Mouse (Mus musculus) G1E (cell line): ENCODE results near the gene Plxnc1. TPM values are rescaled to one million over a fixed set of nuclear protein-coding genes. Genes with fewer than 3 reads are reported as not detected.

ENCODE experiments used
- ATAC-seq: 2 replicates; pipeline ENCODE4 v1.8.0; 2016; ENCODE audit warnings: mild to moderate bottlenecking; ENCODE audit not compliant: insufficient number of reproducible peaks, poor library complexity, low FRiP score, severe bottlenecking; ENCODE audit errors: extremely low read depth
- DNase-seq: peaks from one replicate; pipeline ENCODE4 v3.0.0; 2012; ENCODE audit warnings: low spot score
- H3K27me3 ChIP-seq: 2 replicates; pipeline ENCODE4 v1.6.1; 2012; ENCODE audit warnings: mild to moderate bottlenecking, low read length, inconsistent platforms; ENCODE audit not compliant: insufficient read depth
- H3K36me3 ChIP-seq: replicated peaks from 2 replicates; pipeline ENCODE3; 2012; ENCODE audit warnings: mild to moderate bottlenecking, inconsistent platforms
- H3K4me1 ChIP-seq: 2 replicates; pipeline ENCODE4 v1.6.1; 2012; ENCODE audit warnings: low read depth, low read length, inconsistent platforms, mixed read lengths; ENCODE audit not compliant: insufficient read depth
- H3K4me3 ChIP-seq: 2 replicates; pipeline ENCODE4 v1.5.1; 2012; ENCODE audit warnings: low read depth, mild to moderate bottlenecking, inconsistent platforms, low read length, moderate library complexity, mixed read lengths
- H3K9me3 ChIP-seq: replicated peaks from 2 replicates; pipeline ENCODE4 v1.6.1; 2012; ENCODE audit warnings: inconsistent platforms
- CTCF ChIP-seq: IDR thresholded peaks from 2 replicates; pipeline ENCODE4 v1.5.1; 2012; ENCODE audit warnings: low read depth, low read length, inconsistent platforms, mixed read lengths
- GATA1 ChIP-seq: IDR thresholded peaks from 2 replicates; pipeline ENCODE4 v1.6.1; 2012; ENCODE audit warnings: borderline replicate concordance, low read length, inconsistent platforms, mixed read lengths
- GATA2 ChIP-seq: IDR thresholded peaks from 2 replicates; pipeline ENCODE4 v1.6.1; 2012; ENCODE audit warnings: low read depth, low read length, inconsistent platforms, borderline replicate concordance
- POLR2AphosphoS5 ChIP-seq: IDR thresholded peaks from 2 replicates; pipeline ENCODE4 v1.6.1; 2012; ENCODE audit warnings: low read depth, low read length, inconsistent platforms; ENCODE audit not compliant: insufficient replicate concordance
- TAL1 ChIP-seq: conservative IDR thresholded peaks from 2 replicates; pipeline ENCODE4 v1.6.1; 2012; ENCODE audit warnings: low read depth, low read length, inconsistent platforms, mixed read lengths
- polyA plus RNA-seq: library from polyadenylated mRNA; stranded (reverse); fragments of >175 nt; gene quantifications from 2 replicates; pipeline ENCODE4 v1.2.3, GENCODE M21; 2012
- total RNA-seq, 2 experiments: library from RNA; stranded (forward) in 1 of 2; stranded (reverse) in 1 of 2; fragments of 200-1000 nt in 1 of 2; fragments of >200 nt in 1 of 2; fragmentation: Nextera tagmentation in 1 of 2; gene quantifications; 2 replicates each; pipeline ENCODE4 v1.2.3; 2014 to 2017

Gene Plxnc1
- total and polyA plus RNA-seq, 3 experiments = 23.0 to 163 (median 131) TPM

DNA sequence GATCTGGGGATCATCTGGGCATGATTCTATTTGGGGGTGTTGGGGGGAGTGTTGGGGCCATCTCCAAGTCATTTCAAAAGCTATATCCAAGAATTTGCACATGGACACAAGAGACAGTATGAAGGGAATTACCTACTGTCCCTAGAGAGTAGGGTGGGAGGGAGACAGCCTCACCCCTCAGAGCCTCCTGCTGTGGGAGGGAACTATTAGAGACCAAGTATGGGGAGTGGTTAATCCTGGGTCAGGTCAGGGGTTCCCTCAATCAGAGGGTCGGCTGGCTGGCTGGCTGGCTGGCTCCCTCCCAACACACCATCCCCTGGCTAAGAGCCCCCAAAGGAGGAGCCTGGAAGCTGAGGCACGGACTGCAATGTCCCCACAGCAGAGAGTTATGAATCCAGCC is 24.7 kb downstream of the Plxnc1 start:
- TF ChIP-seq GATA2 (no peak), TAL1 (no peak), CTCF (no peak), GATA1 (no peak), POLR2AphosphoS5 (no peak)
- DNase-seq (no peak), ATAC-seq (no peak)
- H3K27me3 ChIP-seq = no peaks in the 10 kb centered on the region
- H3K4me1 ChIP-seq = peaks cover 80% of the 10 kb centered on the region
- H3K9me3 ChIP-seq = no peaks in the 10 kb centered on the region
- H3K36me3 ChIP-seq = peaks cover 59% of the 10 kb centered on the region
- H3K4me3 ChIP-seq = no peak overlapping the region

DNA sequence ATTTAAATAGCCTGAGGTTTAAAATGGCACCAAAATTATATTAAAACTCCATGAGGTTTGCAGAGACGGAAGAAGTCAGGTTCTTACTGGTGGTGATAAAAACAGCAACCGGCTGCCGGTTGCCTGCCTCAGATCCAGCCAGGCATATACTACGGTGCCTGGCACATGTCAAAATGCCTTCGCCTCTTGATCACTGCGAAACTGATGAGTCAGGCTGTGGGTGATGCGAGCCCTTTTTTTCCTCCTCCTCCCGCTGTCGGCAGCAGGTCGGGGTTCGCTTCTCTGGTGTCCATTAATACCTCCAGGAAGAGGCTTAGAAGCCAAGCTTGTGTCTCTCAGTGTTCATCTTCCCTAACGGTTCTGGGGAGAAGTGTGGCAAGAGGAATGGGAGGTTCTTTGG is 25.1 kb downstream of the Plxnc1 start:
- Histone ChIP-seq H3K4me1 (peaks cover 75% of the 10 kb centered on the region), H3K27me3 (no peaks in the 10 kb centered on the region), H3K9me3 (no peaks in the 10 kb centered on the region), H3K36me3 (peaks cover 59% of the 10 kb centered on the region), H3K4me3 (no peak overlapping the region)
- no peak for TF ChIP-seq TAL1
- no peak for TF ChIP-seq GATA1
- TF ChIP-seq CTCF = no peak
- TF ChIP-seq GATA2 = no peak
- no peak for TF ChIP-seq POLR2AphosphoS5
- DNase-seq (no peak), ATAC-seq (no peak)

DNA sequence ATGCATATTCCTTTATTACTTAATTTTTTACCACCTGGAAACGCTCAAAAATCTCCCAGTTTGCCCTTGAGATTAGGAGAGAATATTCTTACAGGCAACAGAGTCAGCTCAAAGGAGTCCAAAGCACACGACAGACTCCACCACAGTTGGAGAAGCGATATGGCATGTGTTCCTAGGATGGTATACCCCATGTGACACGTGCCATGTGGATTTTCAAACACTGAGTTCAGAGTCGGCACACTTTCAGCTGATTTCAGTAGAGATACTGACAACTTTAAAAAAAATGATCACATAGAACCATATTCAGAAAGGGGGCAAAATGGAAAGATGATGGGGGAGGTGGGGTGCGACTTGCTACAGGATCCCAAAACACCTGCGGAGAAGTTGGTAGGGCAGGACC is 26.0 kb downstream of the Plxnc1 start:
- Histone ChIP-seq H3K9me3 (no peaks in the 10 kb centered on the region), H3K36me3 (peaks cover 63% of the 10 kb centered on the region), H3K4me3 (no peak overlapping the region), H3K4me1 (peaks cover 75% of the 10 kb centered on the region), H3K27me3 (no peaks in the 10 kb centered on the region)
- DNase-seq (no peak), ATAC-seq (no peak)
- TF ChIP-seq CTCF = no peak

DNA sequence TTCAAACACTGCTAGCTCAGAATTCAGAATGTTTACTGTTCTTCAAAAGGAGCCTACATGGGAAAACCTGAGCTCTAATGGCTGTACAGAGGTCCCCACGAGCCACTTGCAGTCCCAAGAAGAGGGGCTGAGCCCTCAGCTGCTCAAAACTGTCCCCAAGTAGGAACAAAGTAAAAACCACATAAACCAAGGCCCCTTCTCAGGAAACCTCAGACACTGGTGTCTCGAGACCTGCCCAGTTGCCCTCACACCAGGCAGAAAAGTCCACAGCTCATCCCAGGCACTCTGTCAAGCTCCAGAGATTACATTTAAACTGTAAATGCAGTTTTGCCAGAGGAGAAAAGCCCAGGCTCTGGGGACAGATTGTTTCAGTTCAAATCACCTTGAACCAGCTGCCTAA is 26.6 kb downstream of the Plxnc1 start:
- Histone ChIP-seq H3K27me3 (no peaks in the 10 kb centered on the region), H3K4me3 (no peak overlapping the region), H3K9me3 (no peaks in the 10 kb centered on the region), H3K36me3 (peaks cover 63% of the 10 kb centered on the region), H3K4me1 (peaks cover 75% of the 10 kb centered on the region)
- ATAC-seq (no peak), DNase-seq (no peak)
- TF ChIP-seq GATA1 (no peak), TAL1 (no peak), GATA2 (no peak), POLR2AphosphoS5 (no peak), CTCF (no peak)

DNA sequence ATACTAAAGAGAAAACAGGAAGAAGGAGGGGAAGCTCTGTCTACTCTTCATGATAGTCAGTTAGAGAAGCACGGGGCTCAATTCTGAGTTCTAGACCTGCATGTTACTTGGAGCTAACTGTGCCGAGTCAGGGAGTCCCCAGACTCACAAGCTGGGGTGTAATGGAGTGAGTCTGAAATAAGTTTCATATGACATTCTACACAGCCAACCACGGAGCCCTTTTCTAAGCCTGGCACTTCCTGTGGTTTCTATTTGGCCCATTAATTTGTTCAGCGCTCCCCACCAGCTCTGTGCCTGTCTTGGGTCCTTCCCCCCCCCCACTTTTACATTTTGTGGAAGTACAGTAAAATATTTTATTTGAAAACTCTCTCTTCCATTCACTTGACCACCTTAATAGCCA is 27.3 kb downstream of the Plxnc1 start:
- no peaks in the 10 kb centered on the region for H3K27me3 ChIP-seq
- peaks cover 75% of the 10 kb centered on the region for H3K4me1 ChIP-seq
- DNase-seq (no peak), ATAC-seq (no peak)
- H3K36me3 ChIP-seq = peaks cover 59% of the 10 kb centered on the region
- H3K4me3 ChIP-seq = no peak overlapping the region
- H3K9me3 ChIP-seq = no peaks in the 10 kb centered on the region
- no peak for TF ChIP-seq GATA2
- TF ChIP-seq TAL1 = no peak
- TF ChIP-seq POLR2AphosphoS5 = no peak
- TF ChIP-seq GATA1 = no peak
- TF ChIP-seq CTCF = no peak

DNA sequence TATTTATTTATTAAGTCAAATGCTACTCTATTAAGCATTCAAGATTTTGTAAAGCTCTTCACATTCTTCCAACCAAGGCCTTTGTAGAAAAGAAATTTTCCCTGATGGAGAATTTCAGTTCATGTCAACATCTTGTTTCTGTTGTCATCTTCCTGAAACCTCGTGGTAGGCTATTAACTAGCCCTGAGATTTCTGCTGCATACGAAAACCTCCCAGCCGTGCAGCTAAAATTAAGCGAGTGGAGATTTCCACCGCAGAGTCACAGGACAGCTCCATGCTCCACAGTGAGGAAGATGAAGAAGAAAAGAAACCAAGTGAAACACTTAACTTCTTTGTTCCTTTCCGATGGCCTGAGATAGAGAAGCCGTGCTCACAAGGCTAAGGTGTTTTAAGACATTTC is 28.0 kb downstream of the Plxnc1 start:
- no peaks in the 10 kb centered on the region for H3K9me3 ChIP-seq

DNA sequence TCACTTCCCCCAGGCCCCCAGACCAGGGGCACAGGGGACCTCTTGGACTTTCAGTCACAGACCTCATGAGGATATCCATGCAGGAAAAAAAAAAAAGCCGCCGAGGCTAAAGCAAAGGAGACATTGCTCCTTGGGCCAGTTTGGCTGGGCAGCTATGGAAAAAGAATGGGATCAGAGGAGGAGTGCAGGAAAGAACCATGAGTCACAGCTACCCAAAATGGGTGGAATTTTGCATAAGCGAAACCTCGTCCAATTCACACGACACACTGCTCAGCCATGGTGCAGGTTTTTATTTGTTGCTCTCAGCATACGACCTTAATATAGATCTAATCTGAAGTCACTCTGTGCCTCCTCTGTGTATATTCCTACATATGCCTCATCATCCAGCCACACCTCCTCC is 28.9 kb downstream of the Plxnc1 start:
- Histone ChIP-seq H3K4me1 (peaks cover 77% of the 10 kb centered on the region), H3K27me3 (no peaks in the 10 kb centered on the region), H3K36me3 (peaks cover 50% of the 10 kb centered on the region), H3K9me3 (no peaks in the 10 kb centered on the region), H3K4me3 (no peak overlapping the region)
- ATAC-seq (no peak), DNase-seq (no peak)
- no peak for TF ChIP-seq CTCF
- TF ChIP-seq GATA2 = no peak
- TF ChIP-seq POLR2AphosphoS5 = no peak
- no peak for TF ChIP-seq TAL1
- no peak for TF ChIP-seq GATA1

More for the DNA sequence above, 28.0 kb downstream of the Plxnc1 start:
- Histone ChIP-seq H3K4me1 (peaks cover 75% of the 10 kb centered on the region), H3K4me3 (no peak overlapping the region), H3K27me3 (no peaks in the 10 kb centered on the region), H3K36me3 (peaks cover 56% of the 10 kb centered on the region)
- no peak for TF ChIP-seq CTCF
- TF ChIP-seq GATA1 = no peak
- TF ChIP-seq GATA2 = no peak
- no peak for TF ChIP-seq POLR2AphosphoS5
- no peak for TF ChIP-seq TAL1
- no peak for DNase-seq
- no peak for ATAC-seq
